Mouse (Mus musculus) embryonic facial prominence, embryonic 14.5 days (tissue): Measurements from ENCODE around the gene Trmt2a. TPM values are rescaled to one million over a fixed set of nuclear protein-coding genes. Genes with fewer than 3 reads are reported as not detected.

Experiments used
- ATAC-seq: fragments of 200-750 bp; cut with Nextera tagmentation; 2 replicates; pipeline ENCODE4 v1.8.0; 2017; ENCODE audit warnings: low read depth, moderate number of reproducible peaks, moderate TSS enrichment
- DNase-seq: peaks from one replicate; pipeline ENCODE4 v3.0.0-alpha.2; 2015; ENCODE audit warnings: low spot score
- H3K27ac ChIP-seq: fragments of 300-500 bp; sonication (generic); replicated peaks from 2 replicates; pipeline ENCODE4 v1.5.1; 2014; ENCODE audit warnings: low read depth, mild to moderate bottlenecking, low read length, moderate library complexity
- H3K27me3 ChIP-seq: fragments of 300-500 bp; sonication (generic); replicated peaks from 2 replicates; pipeline ENCODE4 v1.6.1; 2014; ENCODE audit warnings: low read length; ENCODE audit not compliant: control insufficient read depth, insufficient read depth
- H3K36me3 ChIP-seq: fragments of 300-500 bp; sonication (generic); 2 replicates; pipeline ENCODE4 v1.6.1; 2014; ENCODE audit warnings: low read length, mixed read lengths; ENCODE audit not compliant: control insufficient read depth, insufficient read depth
- H3K4me1 ChIP-seq: fragments of 300-500 bp; sonication (generic); 2 replicates; pipeline ENCODE4 v1.6.1; 2014; ENCODE audit warnings: antibody characterized with exemption, low read length; ENCODE audit not compliant: control insufficient read depth, insufficient read depth
- H3K4me2 ChIP-seq: fragments of 300-500 bp; sonication (generic); 2 replicates; pipeline ENCODE4 v1.6.1; 2014; ENCODE audit warnings: low read depth, mild to moderate bottlenecking, low read length, moderate library complexity, mixed read lengths
- H3K4me3 ChIP-seq: fragments of 300-500 bp; sonication (generic); 2 replicates; pipeline ENCODE4 v1.5.1; 2014; ENCODE audit warnings: low read depth, mild to moderate bottlenecking, low read length
- H3K9ac ChIP-seq: fragments of 300-500 bp; sonication (generic); 2 replicates; pipeline ENCODE4 v1.6.1; 2014; ENCODE audit warnings: low read depth, mild to moderate bottlenecking, low read length, moderate library complexity, mixed read lengths
- H3K9me3 ChIP-seq: fragments of 300-500 bp; sonication (generic); 2 replicates; pipeline ENCODE4 v1.6.1; 2016; ENCODE audit warnings: low read length; ENCODE audit not compliant: control insufficient read depth
- WGBS: fragments of 180-500 bp; shearing (Covaris S2); extraction: QIAGEN DNeasy Blood & Tissue Kit; methylation state at CpG from one replicate; pipeline ENCODE4 v1.1.7; 2014; 5-methylcytosine and 5-hydroxymethylcytosine counted together
- polyA plus RNA-seq: library from polyadenylated mRNA; unstranded; fragments of >200 nt; fragmentation: Nextera tagmentation; extraction: Ambion mirVana; gene quantifications from 2 replicates; pipeline ENCODE4 v1.2.1, GENCODE M21; 2014

Trmt2a gene
- polyA plus RNA-seq, 1 experiment from 2014 or later, result 79.1 TPM

GRCm38 (mm10) chr16:18234671-18235388 lies 13.6 kb upstream of the Trmt2a start, which contains the start of gene Zdhhc8:
TSS of gene Zdhhc8 (minus strand) at chr16:18235136.
- ATAC-seq, result peak; percentile 88
- Histone ChIP-seq H3K9ac (peak within 1 kb of the TSS; percentile 89), H3K9me3 (no peaks in the 10 kb centered on the region), H3K4me2 (peak within 1 kb of the TSS; percentile 75), H3K27me3 (no peaks in the 10 kb centered on the region), H3K4me3 (peak within 1 kb of the TSS; percentile 89), H3K4me1 (peaks cover 20% of the 10 kb centered on the region), H3K36me3 (peaks cover 20% of the 10 kb centered on the region), H3K27ac (peak within 1 kb of the TSS; percentile 90)
- WGBS, result 0% methylated on average over 16 of the region's 79 CpGs
- DNase-seq, result peak; percentile 91

DNA sequence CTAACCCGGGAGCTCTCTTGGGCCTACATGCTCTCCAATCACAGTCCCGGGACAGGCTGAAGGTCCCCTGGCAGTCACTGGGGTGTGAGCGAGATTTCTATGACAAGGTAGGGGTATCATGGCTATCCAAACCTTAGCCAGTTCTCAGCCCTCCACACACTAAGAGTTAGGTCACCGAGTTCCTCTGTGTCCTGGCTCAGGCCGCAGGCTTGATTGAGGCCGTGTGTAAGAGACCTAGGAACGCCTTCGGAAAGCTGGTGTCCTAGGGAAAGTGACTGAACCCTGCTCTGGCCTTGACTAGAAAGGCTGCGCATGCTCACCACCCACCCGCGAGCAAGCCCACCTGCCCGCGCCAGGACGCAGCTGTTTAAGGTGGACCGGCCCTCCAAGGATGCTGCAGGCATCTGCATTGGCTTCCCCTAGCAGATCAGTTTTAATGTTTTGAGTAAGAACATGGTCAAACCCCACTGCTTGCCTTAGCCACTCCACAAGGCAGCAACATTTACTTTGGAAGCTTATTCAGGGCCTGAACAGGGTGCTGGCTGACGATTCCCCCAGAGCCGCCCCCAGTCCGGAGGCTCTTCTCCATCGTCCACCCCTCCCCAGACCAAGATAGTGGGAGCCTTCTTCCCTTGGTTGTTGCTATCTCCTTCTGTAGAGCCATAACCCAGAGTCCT lies 13.0 kb upstream of the Trmt2a start:
- Histone ChIP-seq H3K4me2 (peak overlapping the region; percentile 75), H3K27me3 (no peaks in the 10 kb centered on the region), H3K36me3 (peaks cover 27% of the 10 kb centered on the region), H3K4me3 (peak overlapping the region; percentile 89), H3K27ac (peak overlapping the region; percentile 90), H3K4me1 (peaks cover 16% of the 10 kb centered on the region), H3K9me3 (no peaks in the 10 kb centered on the region), H3K9ac (peak overlapping the region; percentile 89)
- ATAC-seq, result peak; percentile 85
- WGBS, result 5% methylated on average over 19 of the region's 19 CpGs
- peak; percentile 85 for DNase-seq

- Histone ChIP-seq H3K9me3 (no peaks in the 10 kb centered on the region), H3K27ac (peak overlapping the region; percentile 90; the same call in 1 of the 2 replicates), H3K36me3 (peaks cover 41% of the 10 kb centered on the region), H3K4me2 (no peak overlapping the region), H3K4me1 (peaks cover 16% of the 10 kb centered on the region), H3K4me3 (no peak overlapping the region), H3K9ac (0 out of 2 replicates have a peak overlapping the region, but pooled peaks have one; percentile 89), H3K27me3 (no peaks in the 10 kb centered on the region)
- ATAC-seq, result no peak
- WGBS, result 74% methylated on average over 7 of the region's 7 CpGs
- no peak for DNase-seq
Measured at GRCm38 (mm10) chr16:18236676-18237501, 11.6 kb upstream of the Trmt2a start.

GRCm38 (mm10) chr16:18241581-18241980 lies 6.9 kb upstream of the Trmt2a start:
- H3K9me3 ChIP-seq, result no peaks in the 10 kb centered on the region
- H3K4me3 ChIP-seq, result no peak overlapping the region
- 94% methylated on average over 10 of the region's 10 CpGs for WGBS
- H3K36me3 ChIP-seq, result peaks cover 88% of the 10 kb centered on the region
- ATAC-seq, result no peak
- no peak overlapping the region for H3K27ac ChIP-seq
- H3K4me2 ChIP-seq, result no peak overlapping the region
- no peak for DNase-seq
- H3K27me3 ChIP-seq, result no peaks in the 10 kb centered on the region
- H3K9ac ChIP-seq, result no peak overlapping the region
- peaks cover 4% of the 10 kb centered on the region for H3K4me1 ChIP-seq

- H3K9me3 ChIP-seq, result no peaks in the 10 kb centered on the region
- DNase-seq, result peak; percentile 25
- H3K36me3 ChIP-seq, result peaks cover 71% of the 10 kb centered on the region
- peak overlapping the region; percentile 85 for H3K4me3 ChIP-seq
- peak overlapping the region; percentile 88 for H3K4me2 ChIP-seq
- 1% methylated on average over 26 of the region's 33 CpGs for WGBS
- H3K4me1 ChIP-seq, result peaks cover 30% of the 10 kb centered on the region
- no peaks in the 10 kb centered on the region for H3K27me3 ChIP-seq
- peak overlapping the region; percentile 90 for H3K27ac ChIP-seq
- peak overlapping the region; percentile 93 for H3K9ac ChIP-seq
- no peak for ATAC-seq
Measured at GRCm38 (mm10) chr16:18247521-18248399, 719 bp upstream of the Trmt2a start.

DNA sequence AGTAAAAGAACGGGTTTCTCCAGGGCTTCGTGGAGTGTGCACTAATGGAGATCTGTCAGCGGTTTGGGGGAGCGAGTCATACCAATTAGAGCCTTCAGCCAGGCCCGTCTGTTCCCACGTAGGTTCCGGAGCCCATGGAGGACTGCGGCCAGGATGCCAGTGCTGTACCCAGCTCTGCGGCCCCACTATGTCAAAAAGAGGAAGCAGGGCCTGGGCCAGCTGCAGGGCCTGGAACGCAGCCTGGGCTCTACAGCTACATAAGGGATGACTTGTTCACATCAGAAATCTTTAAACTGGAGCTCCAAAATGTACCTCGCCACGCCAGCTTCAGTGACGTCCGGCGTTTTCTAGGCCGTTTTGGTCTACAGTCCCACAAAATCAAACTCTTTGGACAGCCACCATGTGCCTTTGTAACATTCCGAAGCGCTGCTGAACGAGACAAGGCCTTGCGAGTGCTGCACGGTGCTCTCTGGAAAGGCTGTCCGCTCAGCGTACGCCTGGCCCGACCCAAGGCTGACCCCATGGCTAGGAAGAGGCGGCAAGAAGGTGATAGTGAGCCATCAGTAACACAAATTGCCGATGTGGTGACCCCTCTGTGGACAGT lies 987 bp downstream of the Trmt2a start:
- ATAC-seq, result peak; percentile 3
- peak; percentile 45 for DNase-seq
- peaks cover 71% of the 10 kb centered on the region for H3K36me3 ChIP-seq
- H3K4me3 ChIP-seq, result peak overlapping the region; percentile 85
- H3K27ac ChIP-seq, result peak overlapping the region; percentile 90
- peak overlapping the region; percentile 93 for H3K9ac ChIP-seq
- WGBS, result 8% methylated on average over 26 of the region's 27 CpGs
- H3K27me3 ChIP-seq, result no peaks in the 10 kb centered on the region
- peak overlapping the region; percentile 88 for H3K4me2 ChIP-seq
- H3K9me3 ChIP-seq, result no peaks in the 10 kb centered on the region
- H3K4me1 ChIP-seq, result peaks cover 30% of the 10 kb centered on the region

- Histone ChIP-seq H3K9me3 (no peaks in the 10 kb centered on the region), H3K27me3 (no peaks in the 10 kb centered on the region), H3K27ac (peak overlapping the region; percentile 90; the same call in 1 of the 2 replicates), H3K9ac (peak overlapping the region; percentile 93), H3K36me3 (peaks cover 70% of the 10 kb centered on the region), H3K4me2 (peak overlapping the region; percentile 88), H3K4me3 (peak overlapping the region; percentile 85), H3K4me1 (peaks cover 30% of the 10 kb centered on the region)
- WGBS, result 60% methylated on average over 4 of the region's 4 CpGs
- DNase-seq (no peak), ATAC-seq (no peak)
Measured at GRCm38 (mm10) chr16:18250231-18250630, 1.8 kb downstream of the Trmt2a start.
